Mouse (Mus musculus) gonadal fat pad, adult 2 months (tissue): Measurements from ENCODE around the gene Ccl24. TPM values are rescaled to one million over a fixed set of nuclear protein-coding genes. Genes with fewer than 3 reads are reported as not detected.

ENCODE experiments used
- DNase-seq: peaks from one replicate; pipeline ENCODE4 v3.0.0-alpha.2; 2012; ENCODE audit warnings: low read depth
- polyA plus RNA-seq: library from polyadenylated mRNA; depleted of rRNA; stranded (reverse); fragments of >200 nt; gene quantifications from 2 replicates; pipeline ENCODE4 v1.2.3, GENCODE M21; 2012; rRNA removed

Gene Ccl24
- polyA plus RNA-seq, 1 experiment: 12.6 TPM

- DNase-seq: peak; percentile 77
These were observed 27.7 kb downstream of the Ccl24 start, which contains the start of gene Hip1 for GRCm38 (mm10) chr5:135544865-135545797. TSS of gene Hip1 (minus strand) at chr5:135545120.

DNA sequence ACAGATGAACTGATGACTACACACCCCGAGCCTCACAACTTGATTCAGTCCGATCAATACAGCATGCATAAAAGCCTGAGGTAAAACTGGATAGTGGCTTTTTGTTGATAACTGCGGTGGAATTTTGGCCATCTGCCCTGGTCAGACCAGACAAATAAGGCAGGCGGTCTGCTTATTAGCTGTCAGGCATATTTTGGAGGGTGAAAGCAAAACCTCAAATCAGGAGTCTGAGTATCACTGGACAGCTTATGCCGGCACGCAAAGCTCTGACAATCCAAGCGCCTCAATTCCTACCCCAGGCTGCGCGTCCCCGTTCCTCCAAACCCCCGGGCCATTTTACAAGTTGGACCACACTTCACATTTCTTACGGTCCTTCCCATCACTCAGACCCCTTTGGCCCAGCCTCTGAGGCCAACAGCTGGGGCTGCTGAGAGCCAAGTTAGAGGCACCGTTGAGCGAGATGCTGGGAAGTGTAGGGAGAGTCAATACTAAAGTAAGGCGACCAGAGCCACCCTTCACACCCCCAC, 28.8 kb downstream of the Ccl24 start:
- no peak for DNase-seq

- no peak for DNase-seq
These were observed 35.0 kb downstream of the Ccl24 start for GRCm38 (mm10) chr5:135537794-135538214.

DNA sequence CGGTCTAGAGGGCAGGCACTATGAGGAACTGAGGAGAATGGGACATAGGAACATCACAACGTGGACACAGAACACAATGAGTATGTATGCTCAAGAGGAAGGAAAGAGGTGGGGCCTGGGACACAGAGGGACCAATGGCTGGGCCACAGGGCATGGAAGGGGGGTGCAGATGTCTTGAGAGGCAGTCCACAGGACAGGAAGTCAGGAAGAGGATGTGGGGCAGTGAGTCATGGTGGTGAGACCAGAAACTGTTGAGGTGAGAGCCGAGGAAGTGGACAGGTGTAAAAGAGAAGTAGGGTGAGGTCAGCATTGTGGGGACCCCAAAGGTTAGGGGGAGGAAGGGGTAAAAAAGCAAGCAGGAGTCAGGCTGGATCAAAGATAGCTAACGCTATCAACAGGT, 35.5 kb downstream of the Ccl24 start:
- DNase-seq: no peak

DNA sequence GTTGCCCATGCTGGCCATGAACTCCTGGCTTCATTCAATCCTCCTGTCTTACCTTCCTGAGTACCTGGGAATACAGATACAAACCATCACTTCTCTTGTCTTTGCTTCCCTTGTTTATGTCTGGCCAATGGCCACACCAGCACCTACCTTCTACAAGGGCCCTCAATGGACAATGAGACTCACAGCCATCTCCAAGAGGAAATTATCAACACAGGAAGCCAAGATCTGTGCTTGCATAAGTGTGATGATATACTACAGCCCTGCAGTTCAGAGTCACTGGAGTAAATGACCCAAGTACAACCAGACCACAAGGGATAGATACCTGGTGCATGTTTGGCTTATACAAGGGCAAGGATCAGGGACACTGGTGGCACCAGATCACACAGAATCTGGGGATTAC, 37.0 kb downstream of the Ccl24 start:
- no peak for DNase-seq

GRCm38 (mm10) chr5:135533431-135533830, 39.4 kb downstream of the Ccl24 start:
- DNase-seq: no peak

DNA sequence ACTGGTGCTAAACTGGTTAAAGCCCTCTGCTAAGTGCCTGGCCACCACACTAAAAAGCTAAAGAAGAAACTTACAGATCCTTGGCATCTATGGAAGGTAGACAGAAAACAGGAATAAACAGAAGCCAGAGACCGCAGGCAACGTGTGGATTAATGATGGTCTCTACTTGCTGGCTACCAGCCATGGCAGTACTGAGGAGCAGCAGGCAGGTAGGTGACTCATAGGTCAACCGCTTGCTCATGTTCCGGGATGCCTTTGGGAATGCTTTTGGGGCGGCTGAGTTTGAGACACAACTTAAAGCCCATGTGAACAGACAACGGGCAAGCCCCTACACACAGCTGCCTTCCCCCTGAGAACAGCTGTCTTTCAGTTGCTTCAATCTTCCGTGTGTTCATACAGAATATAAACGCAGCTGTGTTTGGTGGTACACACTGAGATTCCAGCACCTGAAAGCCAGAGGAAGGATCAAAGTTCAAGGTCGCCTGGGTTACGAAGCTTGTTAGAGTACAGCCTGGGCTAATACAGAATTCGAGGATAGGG, 41.5 kb downstream of the Ccl24 start:
- DNase-seq: no peak

- DNase-seq: no peak
These were observed 42.9 kb downstream of the Ccl24 start for GRCm38 (mm10) chr5:135529964-135530363.

DNA sequence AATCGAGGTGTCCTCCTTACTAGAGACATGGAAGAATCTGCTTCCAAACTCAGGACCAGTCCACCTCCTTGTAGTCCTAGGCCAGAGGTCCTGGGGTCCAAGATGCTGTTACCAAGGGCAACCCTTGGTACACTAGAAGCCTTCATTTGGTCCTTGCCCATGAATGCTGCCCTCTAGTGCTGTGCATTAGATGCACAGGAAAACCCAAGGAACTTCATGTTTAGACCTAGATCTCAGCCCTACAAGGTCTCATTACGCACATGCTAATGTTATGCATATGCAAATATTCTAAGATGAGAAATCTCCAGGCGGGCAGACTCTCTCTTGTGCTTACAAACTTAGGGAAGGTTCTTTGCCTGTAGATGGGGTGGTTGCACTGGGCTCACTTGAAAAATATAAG, 43.5 kb downstream of the Ccl24 start:
- DNase-seq: no peak

GRCm38 (mm10) chr5:135527986-135528385, 44.9 kb downstream of the Ccl24 start:
- no peak for DNase-seq

DNA sequence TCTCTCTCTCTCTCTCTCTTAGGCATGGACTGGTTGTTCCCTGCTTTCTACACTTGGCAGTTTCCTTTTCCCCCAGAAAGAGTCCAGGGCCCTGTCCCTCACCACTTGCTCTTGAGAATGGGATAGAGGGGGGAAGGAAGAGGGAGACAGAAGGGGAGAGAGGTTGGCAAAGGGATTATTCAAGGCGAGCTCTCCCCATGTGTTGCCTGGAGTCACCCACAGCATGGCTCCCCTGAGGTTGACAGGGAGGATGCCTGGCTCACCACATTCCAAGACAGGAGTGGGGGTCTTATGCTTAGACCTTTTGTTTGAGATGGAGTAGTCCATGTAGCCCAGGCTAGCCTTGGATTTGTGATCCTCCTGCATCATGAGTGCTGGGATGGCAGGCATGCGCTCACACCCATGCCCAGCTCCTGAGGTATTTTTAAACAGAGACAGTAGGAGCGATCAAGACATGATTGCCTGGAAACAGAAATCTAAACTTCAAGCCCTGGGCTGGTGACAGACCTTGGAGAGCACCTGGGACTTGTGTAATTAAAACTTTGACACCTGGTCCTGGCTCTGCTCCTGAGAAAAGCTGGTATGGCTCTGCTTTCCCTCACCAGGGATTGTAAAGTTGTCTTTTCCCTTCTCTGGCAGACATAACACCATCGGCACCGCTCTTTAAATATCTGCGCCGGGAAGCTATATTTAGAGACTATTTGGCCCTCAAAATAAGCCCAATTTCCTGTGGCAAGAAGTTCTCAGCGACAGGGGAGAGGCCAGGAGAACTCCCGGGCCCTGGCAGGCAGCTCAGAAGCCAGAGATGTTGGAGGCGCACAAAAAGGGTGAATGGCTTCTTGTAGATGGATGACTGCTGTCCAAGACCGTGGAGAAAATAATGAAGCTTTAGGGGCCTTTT, 47.9 kb downstream of the Ccl24 start:
- DNase-seq: no peak

- DNase-seq: no peak
These were observed 48.8 kb downstream of the Ccl24 start for GRCm38 (mm10) chr5:135524087-135524486.

GRCm38 (mm10) chr5:135522111-135522722, 50.6 kb downstream of the Ccl24 start:
- no peak for DNase-seq

Other genes starting within 250 kb of the Ccl24 start
- 0.10 TPM in 1 of 2 replicates, not detected in the other for gene Fkbp6, start 223.0 kb downstream of the Ccl24 start, polyA plus RNA-seq
- gene Trim50, start 219.8 kb downstream of the Ccl24 start, polyA plus RNA-seq: not detected in 2 replicates
- 20.4 and 28.4 TPM in 2 replicates for gene Nsun5, start 203.1 kb downstream of the Ccl24 start, polyA plus RNA-seq
- gene Pom121, start 178.5 kb downstream of the Ccl24 start, polyA plus RNA-seq: 7.1 and 13.9 TPM in 2 replicates
- 28.8 and 34.9 TPM in 2 replicates for gene Hip1, start 27.9 kb downstream of the Ccl24 start, polyA plus RNA-seq
- gene Ccl26, start 9.5 kb downstream of the Ccl24 start, polyA plus RNA-seq: not detected in 2 replicates
- 48.0 and 52.7 TPM in 2 replicates for gene Rhbdd2, start 59.6 kb upstream of the Ccl24 start, polyA plus RNA-seq
- gene Por, start 97.0 kb upstream of the Ccl24 start, polyA plus RNA-seq: 227 and 302 TPM in 2 replicates
- gene Tmem120a, start 171.4 kb upstream of the Ccl24 start, polyA plus RNA-seq: 118 and 209 TPM in 2 replicates
- 1.9 and 2.7 TPM in 2 replicates for gene Styxl1, start 205.3 kb upstream of the Ccl24 start, polyA plus RNA-seq
- 491 and 596 TPM in 2 replicates for gene Mdh2, start 205.4 kb upstream of the Ccl24 start, polyA plus RNA-seq
- 0.04 and 0.08 TPM in 2 replicates for gene Srrm3, start 233.8 kb upstream of the Ccl24 start, polyA plus RNA-seq